Mouse (Mus musculus) embryonic facial prominence, embryonic 11.5 days (tissue): Measurements from ENCODE around the gene Nusap1. TPM values are rescaled to one million over a fixed set of nuclear protein-coding genes. Genes with fewer than 3 reads are reported as not detected.

Experiments used
- ATAC-seq: fragments of 200-750 bp; cut with Nextera tagmentation; replicated peaks from 2 replicates; pipeline ENCODE4 v1.8.0; 2017; ENCODE audit warnings: low read depth; ENCODE audit not compliant: insufficient number of reproducible peaks, low FRiP score, low TSS enrichment
- DNase-seq: peaks from one replicate; pipeline ENCODE4 v3.0.0-alpha.2; 2015; ENCODE audit warnings: low spot score
- H3K27ac ChIP-seq: fragments of 300-500 bp; sonication (generic); replicated peaks from 2 replicates; pipeline ENCODE4 v1.5.1; 2014; ENCODE audit warnings: mild to moderate bottlenecking, low read depth, low read length, control low read depth
- H3K27me3 ChIP-seq: fragments of 300-500 bp; sonication (generic); 2 replicates; pipeline ENCODE4 v1.6.1; 2014; ENCODE audit warnings: mild to moderate bottlenecking, low read length, moderate library complexity, mixed read lengths; ENCODE audit not compliant: control insufficient read depth, insufficient read depth
- H3K36me3 ChIP-seq: fragments of 300-500 bp; sonication (generic); replicated peaks from 2 replicates; pipeline ENCODE4 v1.6.1; 2014; ENCODE audit warnings: low read depth, mild to moderate bottlenecking, low read length, moderate library complexity, mixed read lengths; ENCODE audit not compliant: control insufficient read depth, insufficient read depth
- H3K4me1 ChIP-seq: fragments of 300-500 bp; sonication (generic); 2 replicates; pipeline ENCODE4 v1.6.1; 2014; ENCODE audit warnings: low read length, mixed read lengths; ENCODE audit not compliant: control insufficient read depth, insufficient read depth
- H3K4me2 ChIP-seq: fragments of 300-500 bp; sonication (generic); 2 replicates; pipeline ENCODE4 v1.6.1; 2014; ENCODE audit warnings: low read depth, mild to moderate bottlenecking, control low read depth, low read length, moderate library complexity
- H3K4me3 ChIP-seq: fragments of 300-500 bp; sonication (generic); 2 replicates; pipeline ENCODE4 v1.5.1; 2014; ENCODE audit warnings: low read depth, low read length, control low read depth
- H3K9ac ChIP-seq: fragments of 300-500 bp; sonication (generic); replicated peaks from 2 replicates; pipeline ENCODE4 v1.6.1; 2014; ENCODE audit warnings: mild to moderate bottlenecking, control low read depth, low read length
- H3K9me3 ChIP-seq: fragments of 300-500 bp; sonication (generic); replicated peaks from 2 replicates; pipeline ENCODE4 v1.6.1; 2016; ENCODE audit warnings: mild to moderate bottlenecking, low read length, inconsistent platforms, mixed read lengths; ENCODE audit not compliant: control insufficient read depth
- WGBS: fragments of 180-500 bp; shearing (Covaris S2); extraction: QIAGEN DNeasy Blood & Tissue Kit; methylation state at CpG from one replicate; pipeline ENCODE4 v1.1.7; 2014; 5-methylcytosine and 5-hydroxymethylcytosine counted together
- polyA plus RNA-seq: library from polyadenylated mRNA; unstranded; fragments of >200 nt; fragmentation: Nextera tagmentation; extraction: Ambion mirVana; gene quantifications from 2 replicates; pipeline ENCODE4 v1.2.1, GENCODE M21; 2014

The Nusap1 gene
- 104 and 114 TPM in 2 replicates for polyA plus RNA-seq

DNA sequence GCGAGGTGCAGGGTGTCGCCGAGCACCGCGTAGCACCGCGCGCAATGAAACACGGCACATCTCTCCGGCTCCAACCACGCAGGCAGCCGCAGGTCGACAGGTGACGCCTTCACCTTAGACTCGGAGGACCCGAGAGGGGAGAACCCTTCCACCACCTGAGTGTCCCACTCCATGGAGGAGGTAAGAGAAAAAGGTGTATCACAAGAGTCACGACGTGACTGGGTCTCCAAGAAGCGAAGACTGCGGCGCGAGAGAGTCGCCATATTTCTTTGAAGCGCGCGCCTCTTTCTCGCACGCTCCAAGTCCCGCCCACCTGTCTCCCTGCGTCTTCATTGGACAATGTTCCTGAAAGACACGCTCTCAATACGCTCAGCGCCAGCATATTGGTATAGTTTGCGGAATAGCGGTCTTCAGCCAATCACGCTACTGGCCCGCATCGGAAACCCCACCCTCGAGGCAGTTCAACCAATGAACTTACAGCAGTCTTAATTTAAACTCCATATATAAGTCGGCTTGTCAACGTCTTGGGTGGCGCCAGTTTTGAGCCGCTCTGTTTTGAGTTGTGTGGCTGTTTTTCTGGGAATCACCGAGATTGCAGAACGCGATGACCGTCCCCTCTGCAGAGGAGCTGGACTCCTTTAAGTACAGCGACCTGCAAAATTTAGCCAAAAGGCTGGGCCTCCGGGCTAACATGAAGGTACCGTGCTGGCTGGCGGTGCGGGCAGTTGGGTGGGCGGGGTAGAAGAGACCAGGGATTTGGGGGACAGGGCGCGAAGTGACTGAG, at the start of gene Nusap1, which contains the start of gene Oip5:
TSS of gene Nusap1 (plus strand) at position 100 of the 784 bp plus-strand sequence.
TSS of gene Oip5 (minus strand) at position 271 of the 784 bp plus-strand sequence.
- Histone ChIP-seq H3K27ac (peak within 1 kb of the TSS; percentile 56; the same call in 1 of the 2 replicates), H3K27me3 (no peaks in the 10 kb centered on the region), H3K9me3 (no peaks in the 10 kb centered on the region), H3K4me3 (peak within 1 kb of the TSS; percentile 85), H3K9ac (peak within 1 kb of the TSS; percentile 73), H3K4me1 (no peaks in the 10 kb centered on the region; the same call in 1 of the 2 replicates), H3K4me2 (peak within 1 kb of the TSS; percentile 65), H3K36me3 (no peaks in the 10 kb centered on the region)
- under 1% methylated on average over 55 of the region's 55 CpGs for WGBS
- DNase-seq, result peak; percentile 99
- peak; percentile 99 for ATAC-seq

DNA sequence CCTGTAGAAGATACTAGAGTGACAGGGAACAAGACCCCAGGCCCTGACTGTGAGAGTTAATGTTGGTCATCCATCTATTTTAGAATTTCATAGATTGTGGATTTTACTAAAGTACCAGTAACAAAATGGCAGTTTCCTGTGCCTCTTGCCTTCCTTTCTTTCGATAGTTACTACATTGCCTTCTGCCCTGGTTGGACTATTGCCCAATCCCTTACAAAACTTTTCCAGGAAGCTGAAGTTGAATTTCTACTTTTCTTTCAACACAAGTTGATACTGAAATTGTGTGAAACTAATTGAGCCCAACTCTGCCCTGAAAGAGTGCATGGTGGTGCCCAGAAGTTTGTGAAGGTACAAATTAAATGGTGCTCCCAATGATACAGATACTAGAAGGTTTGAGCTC, 45.6 kb upstream of the Nusap1 start:
- H3K9ac ChIP-seq, result no peak overlapping the region
- H3K36me3 ChIP-seq, result no peaks in the 10 kb centered on the region
- no peak overlapping the region for H3K4me2 ChIP-seq
- H3K9me3 ChIP-seq, result no peaks in the 10 kb centered on the region
- no peaks in the 10 kb centered on the region for H3K27me3 ChIP-seq
- 92% methylated on average over 1 of the region's 1 CpGs for WGBS
- no peaks in the 10 kb centered on the region for H3K4me1 ChIP-seq
- no peak for DNase-seq
- no peak overlapping the region for H3K27ac ChIP-seq
- H3K4me3 ChIP-seq, result no peak overlapping the region
- no peak for ATAC-seq

DNA sequence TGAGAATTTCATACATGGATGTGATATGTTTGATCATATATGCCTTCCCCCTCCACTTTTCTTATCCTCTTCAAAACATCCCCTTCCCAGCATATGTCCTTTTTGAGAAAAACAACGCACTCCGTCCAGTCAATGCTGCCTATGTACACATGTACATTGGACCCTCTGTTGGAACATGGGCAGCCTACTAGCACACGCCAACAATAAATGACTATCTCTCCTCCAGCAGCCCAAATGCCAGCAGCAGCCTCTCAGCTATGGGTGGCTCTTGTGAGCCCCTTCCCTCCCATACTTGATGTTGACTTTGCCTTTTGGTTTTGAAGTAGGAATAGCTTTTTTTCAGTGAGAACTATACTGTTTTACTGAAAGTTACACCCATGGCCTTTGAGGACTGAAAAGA, 36.5 kb upstream of the Nusap1 start:
- DNase-seq (no peak), ATAC-seq (no peak)
- 90% methylated on average over 3 of the region's 3 CpGs for WGBS
- H3K27me3 ChIP-seq, result no peaks in the 10 kb centered on the region
- H3K9ac ChIP-seq, result no peak overlapping the region
- H3K36me3 ChIP-seq, result no peaks in the 10 kb centered on the region
- H3K9me3 ChIP-seq, result no peaks in the 10 kb centered on the region
- H3K4me2 ChIP-seq, result no peak overlapping the region
- H3K27ac ChIP-seq, result no peak overlapping the region
- no peak overlapping the region for H3K4me3 ChIP-seq
- no peaks in the 10 kb centered on the region for H3K4me1 ChIP-seq

DNA sequence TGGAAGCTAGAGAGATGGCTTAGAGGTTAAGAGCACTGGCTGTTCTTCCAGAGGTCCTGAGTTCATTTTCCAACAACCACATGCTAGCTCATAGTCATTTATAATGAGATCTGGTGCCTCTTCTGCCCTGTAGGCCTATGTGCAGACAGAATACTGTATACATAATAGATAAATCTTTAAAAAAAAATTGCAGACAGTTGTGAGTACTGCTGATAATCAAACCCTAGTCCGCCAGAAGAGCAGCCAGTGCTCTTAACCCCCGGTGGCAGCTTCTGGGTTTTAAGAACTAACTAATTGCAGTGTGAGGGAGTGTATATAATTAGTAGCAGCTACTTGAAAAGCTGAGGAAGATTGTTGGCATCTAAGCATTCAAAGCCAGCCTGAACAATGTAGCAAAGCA, 34.7 kb upstream of the Nusap1 start:
- H3K27ac ChIP-seq, result no peak overlapping the region
- H3K9me3 ChIP-seq, result no peaks in the 10 kb centered on the region
- H3K27me3 ChIP-seq, result no peaks in the 10 kb centered on the region
- 49% methylated on average over 2 of the region's 2 CpGs for WGBS
- H3K4me3 ChIP-seq, result no peak overlapping the region
- no peak overlapping the region for H3K4me2 ChIP-seq
- H3K36me3 ChIP-seq, result no peaks in the 10 kb centered on the region
- DNase-seq (no peak), ATAC-seq (no peak)
- H3K4me1 ChIP-seq, result no peaks in the 10 kb centered on the region
- H3K9ac ChIP-seq, result no peak overlapping the region

DNA sequence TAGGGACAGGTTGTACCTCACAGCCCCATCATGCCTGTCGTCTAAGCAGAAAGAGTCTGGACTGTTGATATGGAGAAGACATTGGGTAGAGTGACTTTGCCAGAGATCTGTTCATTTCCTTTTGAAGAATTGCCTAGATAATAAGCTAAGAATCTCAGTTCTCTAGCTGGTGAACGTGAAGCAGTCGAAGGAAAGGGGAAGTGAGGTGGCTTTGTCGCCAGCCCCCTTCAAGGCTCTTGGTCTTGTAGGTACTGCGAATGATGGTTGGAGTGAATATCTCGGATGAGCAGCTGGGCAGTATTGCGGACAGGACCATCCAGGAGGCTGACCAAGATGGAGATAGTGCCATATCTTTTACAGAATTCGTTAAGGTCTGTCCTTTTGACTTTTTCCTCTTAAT, 33.8 kb upstream of the Nusap1 start:
- Histone ChIP-seq H3K27ac (no peak overlapping the region), H3K36me3 (no peaks in the 10 kb centered on the region), H3K9ac (no peak overlapping the region), H3K4me3 (no peak overlapping the region), H3K4me2 (no peak overlapping the region), H3K27me3 (no peaks in the 10 kb centered on the region), H3K4me1 (no peaks in the 10 kb centered on the region), H3K9me3 (no peaks in the 10 kb centered on the region)
- ATAC-seq (no peak), DNase-seq (no peak)
- 92% methylated on average over 8 of the region's 8 CpGs for WGBS

DNA sequence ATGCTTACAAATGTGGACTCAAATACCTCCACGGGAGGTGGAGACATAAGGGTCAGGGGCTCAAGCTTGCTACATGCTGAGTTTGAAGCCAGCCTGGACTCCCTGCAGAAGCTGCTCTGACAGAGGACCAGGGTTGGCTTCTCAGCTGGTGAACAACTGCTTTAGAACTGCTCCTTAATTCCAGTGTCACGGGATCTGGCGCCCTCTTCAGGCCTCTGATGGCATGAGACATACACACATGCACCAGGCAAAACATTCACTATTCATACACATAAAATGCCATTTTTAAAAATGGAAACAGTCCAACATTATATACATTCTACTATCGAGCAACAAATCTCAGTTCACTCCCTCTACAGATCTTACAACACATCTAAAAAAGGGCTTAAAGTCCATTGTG, 30.7 kb upstream of the Nusap1 start:
- no peaks in the 10 kb centered on the region for H3K27me3 ChIP-seq

DNA sequence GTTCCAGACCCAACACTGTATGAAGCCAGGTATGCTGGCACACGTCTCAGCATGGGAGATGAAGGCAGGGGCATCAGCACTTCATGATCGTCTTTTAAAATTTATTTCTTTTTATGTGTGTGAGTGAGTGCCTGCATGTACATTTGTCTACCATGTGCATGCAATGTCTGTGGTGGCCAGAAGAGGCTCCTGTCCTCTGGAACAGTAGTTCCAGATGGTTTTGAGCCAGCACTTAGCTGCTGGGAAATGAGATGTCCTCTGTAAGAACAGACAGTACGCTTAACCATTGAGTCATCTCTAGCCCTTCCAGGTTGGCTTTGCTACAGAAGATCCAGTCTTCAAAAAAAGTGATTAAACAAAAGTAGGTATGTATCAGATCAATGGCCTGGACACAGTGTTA, 26.9 kb upstream of the Nusap1 start:
- ATAC-seq (no peak), DNase-seq (no peak)
- H3K36me3 ChIP-seq, result no peaks in the 10 kb centered on the region; the same call in 1 of the 2 replicates
- no peak overlapping the region for H3K4me3 ChIP-seq
- no peaks in the 10 kb centered on the region for H3K27me3 ChIP-seq
- 87% methylated on average over 3 of the region's 3 CpGs for WGBS
- H3K4me1 ChIP-seq, result no peaks in the 10 kb centered on the region
- no peaks in the 10 kb centered on the region for H3K9me3 ChIP-seq
- no peak overlapping the region for H3K4me2 ChIP-seq
- H3K9ac ChIP-seq, result no peak overlapping the region
- no peak overlapping the region for H3K27ac ChIP-seq

More for the DNA sequence above, 30.7 kb upstream of the Nusap1 start:
- Histone ChIP-seq H3K36me3 (no peaks in the 10 kb centered on the region), H3K27ac (no peak overlapping the region), H3K9me3 (no peaks in the 10 kb centered on the region), H3K4me3 (no peak overlapping the region), H3K4me2 (no peak overlapping the region), H3K9ac (no peak overlapping the region), H3K4me1 (no peaks in the 10 kb centered on the region)
- ATAC-seq (no peak), DNase-seq (peak; percentile 71)
- 14% methylated on average over 4 of the region's 4 CpGs for WGBS

DNA sequence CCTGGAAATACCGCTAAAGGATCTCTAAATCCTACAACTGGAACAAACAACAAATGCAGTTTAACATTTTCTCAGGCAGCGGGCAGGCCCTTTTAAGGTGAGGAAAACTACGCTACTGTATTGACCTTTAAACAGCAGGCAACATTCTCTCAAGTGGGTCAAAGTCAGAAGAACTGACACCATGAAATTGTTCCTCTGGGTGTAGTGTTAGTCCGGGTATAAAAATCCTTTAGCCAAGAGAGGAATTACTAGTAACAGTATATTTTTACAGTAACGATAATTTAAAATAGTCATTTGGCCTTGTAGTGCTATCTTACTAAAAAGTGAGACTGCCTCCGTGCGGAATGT, 24.4 kb upstream of the Nusap1 start:
- no peak overlapping the region; the same call in 1 of the 2 replicates for H3K9ac ChIP-seq
- WGBS, result 7% methylated on average over 7 of the region's 7 CpGs
- H3K9me3 ChIP-seq, result no peaks in the 10 kb centered on the region
- H3K4me3 ChIP-seq, result peak overlapping the region; percentile 95; the same call in 1 of the 2 replicates
- H3K27me3 ChIP-seq, result no peaks in the 10 kb centered on the region
- peak; percentile 11; the same call in 1 of the 2 replicates for ATAC-seq
- H3K36me3 ChIP-seq, result peaks cover 4% of the 10 kb centered on the region
- no peaks in the 10 kb centered on the region for H3K4me1 ChIP-seq
- H3K4me2 ChIP-seq, result peak overlapping the region; percentile 19; the same call in 1 of the 2 replicates
- no peak for DNase-seq
- no peak overlapping the region; the same call in 1 of the 2 replicates for H3K27ac ChIP-seq
